ENCODE assay signal across 9 mouse cellular contexts in genomic region chr12:90737932-90738331, GRCm38 (mm10). TPM values are rescaled to one million over a fixed set of nuclear protein-coding genes. Genes with fewer than 3 reads are reported as not detected.
DNase-seq lines count a peak whose midpoint lies in the region; ATAC-seq lines count a peak whose summit lies in the region.
"Had no signal": no experiment of that assay in that cellular context is flagged by ENCODE, and none has a peak within 500 bp of the region (broad histone marks: within the 10 kb centered on the region; RNA-seq: fewer than 3 reads in every experiment).

No protein-coding gene starts in this region.

- H3K4me1 ChIP-seq in embryonic facial prominence, embryonic 12.5 days: no peaks in the 10 kb centered on the region
- peaks cover 14% of the 10 kb centered on the region for H3K4me1 ChIP-seq in embryonic facial prominence, embryonic 10.5 days
- 0 out of 2 replicates have a peak, but pooled peaks cover 7% of the 10 kb centered on the region for H3K4me1 ChIP-seq in midbrain, embryonic 13.5 days (replicated peaks)
- H3K4me1 ChIP-seq in midbrain, embryonic 14.5 days (ENCODE audit: control insufficient read depth, insufficient read depth, low read length): no peaks in the 10 kb centered on the region
- no peaks in the 10 kb centered on the region for H3K4me1 ChIP-seq in intestine, embryonic 14.5 days (replicated peaks; ENCODE audit: control insufficient read depth, insufficient read depth, low read length)
- no peaks in the 10 kb centered on the region; the same call in 1 of the 2 replicates for H3K4me1 ChIP-seq in hindbrain, embryonic 10.5 days (replicated peaks)
- H3K4me1 ChIP-seq: neural tube, embryonic 13.5 days had no signal

- H3K9me3 ChIP-seq in embryonic facial prominence, embryonic 12.5 days: no peaks in the 10 kb centered on the region
- no peaks in the 10 kb centered on the region for H3K9me3 ChIP-seq in embryonic facial prominence, embryonic 10.5 days
- H3K9me3 ChIP-seq in midbrain, embryonic 13.5 days: no peaks in the 10 kb centered on the region
- H3K9me3 ChIP-seq in midbrain, embryonic 14.5 days (ENCODE audit: control insufficient read depth, low read length): no peaks in the 10 kb centered on the region
- no peaks in the 10 kb centered on the region for H3K9me3 ChIP-seq in intestine, embryonic 14.5 days (ENCODE audit: control insufficient read depth, low read length)
- no peaks in the 10 kb centered on the region for H3K9me3 ChIP-seq in hindbrain, embryonic 10.5 days
- H3K9me3 ChIP-seq: neural tube, embryonic 13.5 days had no signal

- H3K9ac ChIP-seq in embryonic facial prominence, embryonic 12.5 days: no peak overlapping the region
- no peak overlapping the region for H3K9ac ChIP-seq in midbrain, embryonic 13.5 days (replicated peaks)
- H3K9ac ChIP-seq in midbrain, embryonic 14.5 days (replicated peaks; ENCODE audit: low read length): no peak overlapping the region
- H3K9ac ChIP-seq in intestine, embryonic 14.5 days (ENCODE audit: low read length): no peak overlapping the region
- H3K9ac ChIP-seq: neural tube, embryonic 13.5 days had no signal

- no peaks in the 10 kb centered on the region for H3K27me3 ChIP-seq in embryonic facial prominence, embryonic 12.5 days
- no peaks in the 10 kb centered on the region; the same call in 1 of the 2 replicates for H3K27me3 ChIP-seq in embryonic facial prominence, embryonic 10.5 days (replicated peaks; ENCODE audit: low read depth, poor library complexity, severe bottlenecking)
- H3K27me3 ChIP-seq in midbrain, embryonic 13.5 days: peaks cover 5% of the 10 kb centered on the region; the same call in 1 of the 2 replicates
- no peaks in the 10 kb centered on the region for H3K27me3 ChIP-seq in midbrain, embryonic 14.5 days (ENCODE audit: control insufficient read depth, insufficient read depth, low read length)
- no peaks in the 10 kb centered on the region for H3K27me3 ChIP-seq in intestine, embryonic 14.5 days (replicated peaks; ENCODE audit: control insufficient read depth, insufficient read depth, low read length)
- no peaks in the 10 kb centered on the region for H3K27me3 ChIP-seq in hindbrain, embryonic 10.5 days (ENCODE audit: insufficient read depth, poor library complexity, severe bottlenecking)

- no peak for ATAC-seq in embryonic facial prominence, embryonic 12.5 days (ENCODE audit: insufficient number of reproducible peaks, insufficient read depth, low FRiP score, low TSS enrichment)
- ATAC-seq in midbrain, embryonic 13.5 days: no peak
- no peak for ATAC-seq in midbrain, embryonic 14.5 days (ENCODE audit: low FRiP score, low TSS enrichment)
- no peak for ATAC-seq in intestine, embryonic 14.5 days (replicated peaks; ENCODE audit: low FRiP score, low TSS enrichment, low read depth)

- H3K4me2 ChIP-seq in embryonic facial prominence, embryonic 12.5 days (replicated peaks): peak overlapping the region; percentile 44; the same call in 1 of the 2 replicates
- H3K4me2 ChIP-seq in midbrain, embryonic 13.5 days (replicated peaks): peak overlapping the region; percentile 28; the same call in 1 of the 2 replicates
- H3K4me2 ChIP-seq in midbrain, embryonic 14.5 days (ENCODE audit: low read length): no peak overlapping the region
- peak overlapping the region; percentile 50 for H3K4me2 ChIP-seq in intestine, embryonic 14.5 days (ENCODE audit: low read length)

- 84% methylated on average over 13 of the region's 13 CpGs for WGBS in embryonic facial prominence, embryonic 12.5 days
- 85% methylated on average over 13 of the region's 13 CpGs for WGBS in embryonic facial prominence, embryonic 10.5 days
- 85% methylated on average over 13 of the region's 13 CpGs for WGBS in midbrain, embryonic 13.5 days
- WGBS in midbrain, embryonic 14.5 days: 85% methylated on average over 13 of the region's 13 CpGs
- 84% methylated on average over 13 of the region's 13 CpGs for WGBS in intestine, embryonic 14.5 days
- WGBS in hindbrain, embryonic 10.5 days: 86% methylated on average over 13 of the region's 13 CpGs

- no peak overlapping the region for H3K27ac ChIP-seq in embryonic facial prominence, embryonic 12.5 days
- H3K27ac ChIP-seq in embryonic facial prominence, embryonic 10.5 days (replicated peaks): no peak overlapping the region; the same call in 1 of the 2 replicates
- H3K27ac ChIP-seq in midbrain, embryonic 13.5 days: no peak overlapping the region
- no peak overlapping the region for H3K27ac ChIP-seq in midbrain, embryonic 14.5 days (replicated peaks; ENCODE audit: low read depth, low read length)
- H3K27ac ChIP-seq in intestine, embryonic 14.5 days (ENCODE audit: low read depth): no peak overlapping the region
- H3K27ac ChIP-seq in hindbrain, embryonic 10.5 days: no peak overlapping the region
- H3K27ac ChIP-seq: neural tube, embryonic 13.5 days had no signal

- H3K36me3 ChIP-seq in embryonic facial prominence, embryonic 12.5 days: no peaks in the 10 kb centered on the region
- no peaks in the 10 kb centered on the region for H3K36me3 ChIP-seq in embryonic facial prominence, embryonic 10.5 days (replicated peaks)
- H3K36me3 ChIP-seq in midbrain, embryonic 13.5 days: no peaks in the 10 kb centered on the region
- H3K36me3 ChIP-seq in midbrain, embryonic 14.5 days (ENCODE audit: control insufficient read depth, insufficient read depth, low read length): no peaks in the 10 kb centered on the region
- no peaks in the 10 kb centered on the region for H3K36me3 ChIP-seq in intestine, embryonic 14.5 days (ENCODE audit: control insufficient read depth, insufficient read depth, low read length)
- no peaks in the 10 kb centered on the region for H3K36me3 ChIP-seq in hindbrain, embryonic 10.5 days
- H3K36me3 ChIP-seq: neural tube, embryonic 13.5 days had no signal

- H3K4me3 ChIP-seq in embryonic facial prominence, embryonic 12.5 days: no peak overlapping the region
- H3K4me3 ChIP-seq in embryonic facial prominence, embryonic 10.5 days: no peak overlapping the region
- no peak overlapping the region for H3K4me3 ChIP-seq in midbrain, embryonic 13.5 days (replicated peaks)
- no peak overlapping the region for H3K4me3 ChIP-seq in midbrain, embryonic 14.5 days (replicated peaks; ENCODE audit: low read depth, low read length)
- no peak overlapping the region for H3K4me3 ChIP-seq in intestine, embryonic 14.5 days (ENCODE audit: low read depth, low read length)
- no peak overlapping the region for H3K4me3 ChIP-seq in hindbrain, embryonic 10.5 days
- H3K4me3 ChIP-seq: neural tube, embryonic 13.5 days had no signal

- no peak for DNase-seq in embryonic facial prominence, embryonic 10.5 days (ENCODE audit: low spot score)
- no peak for DNase-seq in midbrain, embryonic 14.5 days
- DNase-seq in cerebellum, postnatal 14 days: peak; percentile 28
- DNase-seq in intestine, embryonic 14.5 days (ENCODE audit: low spot score): no peak
- DNase-seq in testis, postnatal 14 days (ENCODE audit: low spot score): peak; percentile 4
- DNase-seq in hindbrain, embryonic 10.5 days (ENCODE audit: low spot score): no peak

RNA-seq across cellular contexts. Expression of gene Dio2, which starts 0.3 kb away (rescaled TPM):
- polyA plus RNA-seq in embryonic facial prominence, embryonic 12.5 days (2016; fragmentation: Nextera tagmentation; extraction: Ambion mirVana): 0.32 and 0.72 TPM in 2 replicates
- polyA plus RNA-seq in embryonic facial prominence, embryonic 10.5 days (2016; fragmentation: Nextera tagmentation; extraction: Ambion mirVana): 0.21 and 0.45 TPM in 2 replicates
- polyA plus RNA-seq in midbrain, embryonic 13.5 days (2015; fragmentation: Nextera tagmentation; extraction: Ambion mirVana): 0.09 TPM in 1 of 2 replicates, not detected in the other
- 0.04 TPM in 1 of 2 replicates, not detected in the other for polyA plus RNA-seq in midbrain, embryonic 14.5 days (2014; fragmentation: Nextera tagmentation; extraction: Ambion mirVana)
- 0.15 and 0.27 TPM in 2 replicates for polyA plus RNA-seq in intestine, embryonic 14.5 days (2014; fragmentation: Nextera tagmentation; extraction: Ambion mirVana)
- polyA plus RNA-seq in hindbrain, embryonic 10.5 days (2016; fragmentation: Nextera tagmentation; extraction: Ambion mirVana): 0.57 and 0.63 TPM in 2 replicates

Comparison
In these comparisons a context has a peak if more than half of its experiments do, and no peak if none do; other contexts are left out.
1. DNase-seq: peak in cerebellum, postnatal 14 days (2 of 2) and testis, postnatal 14 days (single experiment); none in embryonic facial prominence, embryonic 10.5 days (single experiment), midbrain, embryonic 14.5 days (single experiment), intestine, embryonic 14.5 days (single experiment) and hindbrain, embryonic 10.5 days (single experiment).